Mouse (Mus musculus) heart, postnatal 14 days (tissue): Measurements from ENCODE around the gene Rnf208. TPM values are rescaled to one million over a fixed set of nuclear protein-coding genes. Genes with fewer than 3 reads are reported as not detected.
A peak's percentile ranks its signal among the peaks of the same experiment; 100 is the strongest.

Experiments
- DNase-seq, 2 experiments: peaks; one replicate each; pipeline ENCODE4 v3.0.0; 2021 to 2022
- intact Hi-C: fragments of 180-260 bp; cut with DNase I; formaldehyde crosslinking; loops from one replicate; pipeline ENCODE4 v1.15.1; 2025
- long read RNA-seq, 2 experiments: library from polyadenylated mRNA; stranded (forward); transcript quantifications; one replicate each; pipeline ENCODE4 v2.0.0; 2021
- total RNA-seq, 2 experiments: library from RNA; stranded (reverse); gene quantifications; 2 replicates each; pipeline ENCODE4 v1.2.3; 2021

The Rnf208 gene
- total RNA-seq = under 1 TPM; 0.41 to 0.63 TPM
- long read RNA-seq, experiment 1 = 0 reads
- long read RNA-seq, experiment 2 = 0 reads

GRCm38 (mm10) chr2:25242101-25242506, at the start of gene Rnf208, which contains the start of gene Cysrt1:
Gene Rnf208 (plus strand): TSS chr2:25242255.
Gene Cysrt1 (minus strand): TSS chr2:25242452.
- DNase-seq = no peak

GRCm38 (mm10) chr2:25193330-25193770, 48.7 kb upstream of the Rnf208 start:
- DNase-seq = peak; percentile 87 to 88

More at GRCm38 (mm10) chr2:25242101-25242506, at the start of gene Rnf208, which contains the start of gene Cysrt1:
- intact Hi-C loops = no loop called here

GRCm38 (mm10) chr2:25194006-25194405, 48.0 kb upstream of the Rnf208 start:
- intact Hi-C loops = loop anchor here (2.0 kb wide), 1 partner anchor 61 kb away; the partner anchor contains the start of gene Tmem203
- no peak for DNase-seq

More at GRCm38 (mm10) chr2:25193330-25193770, 48.7 kb upstream of the Rnf208 start:
- intact Hi-C loops = loop anchor here (1.0 kb wide), 1 partner anchor 35 kb away; no protein-coding TSS in a partner anchor

- no peak for DNase-seq
- intact Hi-C loops = loop anchor here (2.0 to 5.0 kb wide), 2 partner anchors 60 to 138 kb away; partner anchors contain the start of genes Man1b1 and Tmem203
Observed at GRCm38 (mm10) chr2:25194486-25195171, 47.4 kb upstream of the Rnf208 start.

DNA sequence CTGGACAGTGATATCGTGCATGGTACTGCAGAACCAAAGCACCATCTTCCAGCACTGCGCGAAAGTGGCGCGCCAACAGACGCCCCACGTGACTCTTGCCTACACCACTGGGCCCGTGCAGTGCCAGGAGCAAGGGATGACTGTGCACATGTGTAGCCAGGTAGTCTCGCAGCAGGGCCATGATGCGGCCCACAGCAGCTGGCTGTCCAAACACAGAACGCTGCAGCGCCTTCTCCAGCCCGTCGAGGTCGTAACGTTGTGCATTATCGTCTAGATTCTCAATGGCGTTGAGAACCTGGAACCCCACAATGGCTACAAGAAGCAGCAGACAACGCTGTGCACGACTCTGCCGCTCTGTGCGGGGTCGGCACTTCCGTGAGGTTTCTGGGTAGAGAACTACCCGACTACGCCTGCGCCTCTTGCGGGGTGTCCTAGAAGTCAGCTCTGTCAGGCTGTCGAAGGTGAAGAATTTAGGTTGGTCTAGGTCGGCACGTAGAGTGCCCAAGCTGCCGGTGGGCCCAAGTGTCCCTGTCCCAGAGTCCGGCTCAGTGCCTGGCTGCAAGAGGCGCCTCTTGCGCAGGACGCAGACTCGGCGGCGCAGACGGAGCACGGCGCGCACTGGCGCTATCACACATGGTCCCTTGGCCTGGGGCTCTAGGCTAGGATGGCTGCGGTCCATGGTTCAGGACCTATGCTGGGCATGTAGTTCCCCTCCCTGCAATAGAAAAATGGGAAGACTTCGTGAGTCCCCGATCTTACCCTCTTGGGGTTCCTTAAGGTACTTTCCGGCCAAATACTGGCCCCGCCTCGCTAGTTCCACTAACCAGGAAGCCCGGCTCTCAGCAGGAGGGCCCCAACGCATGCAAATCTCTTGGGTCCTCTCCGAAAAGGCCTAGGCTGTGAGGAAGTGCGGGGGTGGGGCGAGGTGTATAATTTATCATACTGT, 46.6 kb upstream of the Rnf208 start:
- DNase-seq = peak; percentile 66 to 67
- intact Hi-C loops = loop anchor here (2.0 to 5.0 kb wide), 2 partner anchors 59 to 137 kb away; partner anchors contain the start of genes Man1b1 and Tmem203

DNA sequence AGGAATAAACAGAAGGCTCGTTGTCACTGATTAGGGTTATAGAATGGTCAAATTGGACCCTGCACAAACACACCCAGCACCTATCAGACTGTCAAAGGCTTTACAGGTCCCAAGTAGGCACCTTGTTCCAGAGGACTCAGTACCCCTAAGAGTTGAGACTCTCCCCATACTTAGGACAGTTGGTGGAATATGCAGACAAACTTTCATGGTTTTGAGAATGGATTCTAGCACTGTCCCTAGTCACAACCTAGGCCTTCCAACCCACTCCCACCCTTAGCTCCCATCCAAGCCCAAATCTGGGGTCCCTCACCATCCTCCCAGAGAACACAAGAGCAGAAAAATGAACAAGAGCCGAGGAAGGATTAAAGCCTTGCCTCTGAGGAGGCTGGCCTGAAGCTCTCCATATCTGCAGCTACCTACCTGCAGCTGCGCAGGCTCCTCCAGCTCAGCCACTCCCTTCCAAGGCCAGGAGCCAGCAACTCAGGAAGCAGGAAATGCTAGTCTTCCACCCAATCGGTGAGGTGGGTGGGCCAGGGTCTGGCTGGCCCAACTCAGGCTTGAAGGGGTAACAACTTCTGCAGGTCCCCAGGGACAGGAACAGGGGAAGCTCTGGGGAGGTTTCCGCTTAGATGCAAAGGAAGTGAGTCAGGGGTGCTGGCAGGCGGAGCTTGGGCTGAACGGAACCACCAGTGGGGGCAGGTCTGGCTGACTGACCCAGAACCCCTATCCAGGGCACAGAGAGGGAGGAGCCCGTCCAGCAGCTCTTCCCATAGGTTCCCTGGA, 45.7 kb upstream of the Rnf208 start, which contains the start of gene Tor4a:
Tor4a (minus strand) TSS at position 715 of the 783 bp plus-strand sequence.
- intact Hi-C loops = loop anchor here (5.0 kb wide), 1 partner anchor 136 kb away; the partner anchor contains the start of gene Man1b1
- DNase-seq = peak; percentile 78 to 84

DNA sequence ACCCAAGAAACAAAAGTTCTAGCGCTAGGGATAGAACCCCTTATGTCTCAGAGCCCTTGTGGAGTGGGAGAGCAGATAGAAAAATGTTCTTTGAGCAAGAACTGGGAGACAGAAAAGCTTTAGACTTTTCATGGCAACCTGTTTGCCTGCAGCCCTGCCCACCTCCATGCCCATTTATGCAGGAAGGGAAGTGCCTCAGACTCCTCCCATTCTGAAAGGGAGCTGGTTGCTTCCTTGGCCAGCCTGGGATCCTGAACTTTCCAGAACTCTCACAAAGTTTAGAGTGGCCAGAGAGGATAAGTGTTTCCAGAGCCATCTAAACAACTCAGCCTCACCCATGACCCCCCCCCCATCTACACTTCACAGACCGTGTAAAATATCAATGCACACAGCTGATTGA, 44.9 kb upstream of the Rnf208 start:
- intact Hi-C loops = loop anchor here (5.0 kb wide), 1 partner anchor 135 kb away; the partner anchor contains the start of gene Man1b1
- DNase-seq = no peak

DNA sequence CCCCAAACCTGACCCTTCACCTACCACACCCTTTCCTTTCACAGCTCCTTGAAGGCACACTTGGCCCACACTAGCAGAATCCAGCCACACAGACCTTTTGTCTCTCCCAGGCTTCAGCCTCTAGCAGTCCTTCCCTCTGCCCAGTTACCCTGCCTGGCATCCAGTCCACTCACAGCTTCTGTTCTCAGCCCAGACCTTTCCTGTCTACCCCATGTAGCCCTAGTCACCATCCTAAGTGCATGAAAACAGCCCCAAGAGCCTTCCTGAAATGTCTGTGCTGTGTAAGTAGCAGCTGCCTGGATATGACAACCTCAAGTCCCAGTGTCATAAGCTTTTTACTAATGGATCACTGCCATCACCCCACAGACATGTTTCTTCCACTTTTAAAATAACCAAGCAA, 44.1 kb upstream of the Rnf208 start:
- no peak for DNase-seq
- intact Hi-C loops = loop anchor here (5.0 kb wide), 1 partner anchor 134 kb away; the partner anchor contains the start of gene Man1b1

DNA sequence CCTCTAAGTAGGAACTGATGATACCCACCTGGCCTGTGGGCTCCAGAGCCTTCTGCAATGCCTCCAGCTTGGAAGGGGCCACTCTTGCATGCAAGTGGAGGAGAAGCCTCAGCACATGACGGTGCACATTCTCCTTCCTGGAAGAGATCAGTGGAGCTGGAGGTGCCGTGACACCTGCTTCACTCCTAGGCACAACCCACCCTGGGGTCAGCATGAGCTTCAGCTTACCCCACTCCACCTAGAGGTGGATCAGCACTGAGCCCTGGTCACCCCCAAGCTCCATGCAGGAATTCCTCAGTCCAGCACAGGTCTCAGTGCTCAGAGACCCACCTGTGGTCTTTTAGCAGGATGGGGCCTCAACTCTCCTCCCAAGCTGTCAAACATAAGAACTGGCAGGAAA, 41.4 kb upstream of the Rnf208 start:
- intact Hi-C loops = no loop called here
- DNase-seq = no peak

GRCm38 (mm10) chr2:25203631-25204214, 38.3 kb upstream of the Rnf208 start:
- intact Hi-C loops = no loop called here
- DNase-seq = no peak

DNA sequence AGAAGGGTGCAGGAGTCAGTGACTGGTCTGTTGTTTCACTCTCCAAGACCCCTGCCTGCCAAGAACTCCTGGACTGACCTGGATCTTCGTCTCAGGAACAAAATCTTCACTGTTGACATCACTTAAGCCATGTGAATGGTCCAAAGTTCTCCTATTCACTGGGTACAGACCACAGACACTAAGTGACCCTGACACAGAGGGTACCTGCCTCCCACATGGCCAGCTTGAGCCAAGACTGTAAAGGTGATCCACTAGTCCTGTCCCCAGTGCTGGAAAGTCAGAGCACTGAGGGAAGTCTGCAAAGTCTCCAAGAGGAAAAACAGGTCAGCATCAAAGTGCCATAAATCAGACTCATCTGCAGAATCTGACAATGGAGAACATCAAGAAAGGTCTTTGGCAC, 34.5 kb upstream of the Rnf208 start:
- no peak for DNase-seq
- intact Hi-C loops = no loop called here

GRCm38 (mm10) chr2:25210686-25211085, 31.4 kb upstream of the Rnf208 start:
- peak in 1 of 2 experiments; percentile 16 for DNase-seq
- intact Hi-C loops = no loop called here

DNA sequence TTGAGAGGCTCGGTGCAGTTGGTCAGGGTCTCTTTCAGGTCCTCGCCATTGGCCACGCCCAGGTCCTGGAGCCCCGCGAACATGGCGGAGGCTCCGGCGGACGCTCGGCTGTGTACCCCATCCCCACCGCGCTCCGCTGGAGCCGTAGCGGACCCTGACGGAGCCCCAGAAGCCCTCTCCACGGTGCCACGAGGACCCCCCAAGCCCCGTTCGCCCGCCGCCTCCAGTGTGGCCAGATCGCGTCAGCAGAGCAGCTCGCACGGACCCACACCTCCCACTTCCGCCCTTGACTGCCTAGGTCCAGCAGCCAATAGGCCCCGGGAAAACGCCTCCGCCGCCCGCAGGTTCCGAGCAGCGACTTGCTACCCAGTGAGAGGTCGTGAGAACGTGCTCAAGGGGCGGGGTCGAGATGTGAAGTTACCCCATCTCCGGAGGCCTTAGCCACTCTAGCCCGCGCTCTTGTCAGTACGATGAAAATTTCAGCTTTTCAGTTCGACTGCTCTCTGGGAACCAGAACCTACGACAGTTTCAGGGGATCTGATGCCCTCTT, 30.9 kb upstream of the Rnf208 start, which contains the start of gene Nelfb:
Nelfb (minus strand) TSS at position 369 of the 550 bp plus-strand sequence.
- peak; percentile 89 to 93 for DNase-seq
- intact Hi-C loops = no loop called here

GRCm38 (mm10) chr2:25213266-25213865, 28.7 kb upstream of the Rnf208 start:
- no peak for DNase-seq
- intact Hi-C loops = no loop called here

DNA sequence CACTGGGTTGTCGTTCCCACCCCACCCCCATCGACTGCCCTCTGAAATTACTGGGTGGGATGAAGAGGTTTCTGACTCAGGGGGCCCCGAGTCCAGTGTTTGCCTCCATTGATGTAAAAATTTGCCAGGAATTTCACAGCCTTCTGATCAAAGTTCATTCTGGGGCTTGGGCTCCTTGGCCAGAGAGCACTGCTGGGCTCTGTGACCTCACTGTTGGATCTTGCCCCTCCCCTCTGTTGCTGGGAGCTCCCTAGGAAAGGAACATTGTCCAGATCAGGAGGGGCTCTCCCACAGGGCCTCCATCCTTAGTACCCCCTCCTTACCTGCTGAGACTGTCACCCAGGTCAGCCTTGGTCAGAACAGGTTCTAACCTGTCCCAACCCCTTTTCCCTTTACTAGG, 27.6 kb upstream of the Rnf208 start, which contains the start of gene Stpg3:
Stpg3 (minus strand) TSS at position 194 of the 400 bp plus-strand sequence.
- intact Hi-C loops = no loop called here
- no peak for DNase-seq

- intact Hi-C loops = no loop called here
- no peak for DNase-seq
Observed at GRCm38 (mm10) chr2:25217666-25218065, 24.4 kb upstream of the Rnf208 start.

DNA sequence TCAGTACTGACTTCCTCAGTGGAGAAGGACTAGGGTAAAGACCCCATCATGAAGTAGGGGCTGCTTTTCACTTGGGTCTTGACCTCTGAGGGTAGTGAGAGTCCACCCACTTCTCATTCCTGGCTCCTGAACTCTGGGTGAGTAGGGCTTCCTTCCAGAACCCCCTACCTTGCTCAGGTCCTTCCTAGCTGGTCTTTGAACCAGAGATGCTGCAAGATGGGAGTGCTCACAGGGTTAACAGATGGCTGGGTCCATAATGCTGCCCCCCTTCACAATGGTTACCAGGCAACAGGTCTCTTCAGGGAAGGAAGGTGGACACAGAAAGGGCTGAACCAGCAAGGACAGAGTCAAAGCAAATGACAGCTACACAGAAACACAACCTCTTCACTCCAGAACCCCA, 23.6 kb upstream of the Rnf208 start, which contains the start of gene Fam166a:
Fam166a (plus strand) TSS at position 301 of the 400 bp plus-strand sequence.
- no peak for DNase-seq
- intact Hi-C loops = no loop called here

DNA sequence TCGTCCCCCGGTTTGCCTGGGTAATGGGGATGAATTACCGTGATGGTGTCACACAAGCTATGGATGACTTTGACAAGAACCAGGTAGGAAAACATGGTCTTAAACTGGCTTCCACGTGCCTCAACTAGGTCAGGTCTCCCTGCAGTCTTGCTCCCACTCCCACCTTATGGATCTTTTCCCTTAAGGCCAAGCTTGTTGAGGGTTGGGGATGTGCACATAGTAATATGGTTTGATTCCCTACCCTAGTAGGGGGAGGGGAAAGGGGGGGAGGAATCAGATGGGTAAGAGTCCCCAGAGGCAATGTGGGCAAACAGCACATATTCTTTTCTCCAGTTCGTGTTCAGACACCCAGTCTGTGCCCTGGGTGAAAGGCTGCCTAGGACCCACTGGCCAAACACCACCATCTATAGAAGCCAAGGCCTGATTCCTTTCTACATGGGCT, 20.7 kb upstream of the Rnf208 start:
- intact Hi-C loops = no loop called here
- DNase-seq = no peak
